Mouse (Mus musculus) lung, adult 2 months (tissue): Measurements from ENCODE around the gene Agap1.

ENCODE experiments used
- CTCF ChIP-seq: fragments of 200-500 bp; IDR thresholded peaks from 2 replicates; pipeline ENCODE4 v1.5.1; 2011; ENCODE audit warnings: mild to moderate bottlenecking, low read length, control low read depth; ENCODE audit not compliant: insufficient read depth
- POLR2A ChIP-seq: fragments of 200-500 bp; IDR thresholded peaks from 2 replicates; pipeline ENCODE4 v1.6.1; 2011; ENCODE audit warnings: low read depth, mild to moderate bottlenecking, control low read depth, low read length, borderline replicate concordance; ENCODE audit errors: extremely low read depth

- TF ChIP-seq CTCF: no peak
- TF ChIP-seq POLR2A: no peak
Observed at GRCm38 (mm10) chr1:89724141-89724540, 269.5 kb downstream of the Agap1 start.
